Mouse (Mus musculus): ENCODE data around the gene Tuba1a.

The Tuba1a gene

DNA sequence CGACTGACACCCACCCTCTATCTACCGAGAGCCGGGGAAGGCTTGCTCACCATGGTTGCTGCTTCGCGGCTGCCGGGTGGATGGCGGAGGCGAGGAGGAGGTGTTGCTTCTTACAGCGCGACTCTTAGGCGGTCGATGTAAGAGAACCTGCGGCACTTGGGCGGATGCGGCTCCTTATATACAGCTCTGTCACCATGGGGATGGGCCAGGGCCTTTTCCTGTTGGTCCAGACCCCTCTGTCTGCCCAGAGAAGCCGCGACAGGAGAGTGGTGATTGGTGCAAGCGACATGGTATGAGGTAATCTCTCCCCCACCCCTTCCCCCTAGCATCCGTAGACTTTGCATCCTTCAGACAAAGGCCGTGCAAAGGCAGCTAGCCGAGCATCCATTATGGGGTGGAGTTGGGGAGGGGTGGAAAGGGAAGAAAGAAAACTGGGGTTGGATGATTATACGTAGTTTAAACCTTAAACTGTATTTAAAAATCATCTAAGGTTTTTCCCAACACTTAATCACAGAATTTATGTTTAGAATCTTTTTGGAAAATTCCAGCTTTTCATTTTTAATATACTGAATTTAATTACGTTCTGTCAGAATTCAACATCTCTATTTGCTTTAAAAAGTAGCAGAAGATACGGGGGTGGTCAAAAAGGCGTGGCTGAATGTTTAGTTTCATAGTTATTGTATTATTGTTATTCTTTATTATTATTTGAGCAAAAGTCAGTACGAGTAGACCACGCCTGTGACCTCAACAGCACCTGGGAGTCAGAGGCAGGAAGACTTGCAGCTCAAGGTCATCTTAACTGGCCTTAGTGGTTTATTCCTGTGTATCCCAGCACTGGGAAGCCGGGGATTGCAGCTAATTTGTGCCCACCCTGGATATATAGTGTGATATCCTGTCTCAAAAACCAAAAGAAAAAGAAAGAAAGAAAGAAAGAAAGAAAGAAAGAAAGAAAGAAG is at the start of gene Tuba1a, which contains the start of gene Gm49450:
Tuba1a (minus strand) TSS at position 303 of the 956 bp plus-strand sequence.
Gm49450 (minus strand) TSS at position 151 of the 956 bp plus-strand sequence.
- DNase-seq (ENCODE audit: low read depth), result peak; percentile 97

DNA sequence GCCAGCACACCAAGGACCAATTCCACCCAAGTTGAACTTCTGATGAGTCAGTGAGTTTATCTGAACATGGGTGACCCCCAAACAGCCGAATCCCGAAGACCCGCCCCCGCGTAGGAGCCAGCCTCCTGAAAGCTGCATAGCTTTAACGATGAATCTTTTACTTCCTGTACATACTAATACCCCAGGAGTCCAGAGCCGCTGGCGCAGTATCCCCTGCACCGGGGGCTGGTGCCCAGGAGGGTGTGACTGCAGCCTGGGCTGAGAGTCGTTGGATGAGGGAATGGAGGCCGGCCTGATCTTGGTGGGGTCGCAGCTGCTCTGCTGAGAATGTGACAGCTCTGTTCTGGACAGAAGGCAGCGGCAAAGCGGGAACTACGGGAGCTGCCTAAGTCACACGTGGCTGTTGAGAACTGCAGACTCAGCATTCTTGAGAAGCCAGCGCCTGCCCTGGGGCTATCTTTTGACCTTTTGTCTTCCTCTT is 48.0 kb upstream of the Tuba1a start:
- DNase-seq (ENCODE audit: low read depth), result no peak

DNA sequence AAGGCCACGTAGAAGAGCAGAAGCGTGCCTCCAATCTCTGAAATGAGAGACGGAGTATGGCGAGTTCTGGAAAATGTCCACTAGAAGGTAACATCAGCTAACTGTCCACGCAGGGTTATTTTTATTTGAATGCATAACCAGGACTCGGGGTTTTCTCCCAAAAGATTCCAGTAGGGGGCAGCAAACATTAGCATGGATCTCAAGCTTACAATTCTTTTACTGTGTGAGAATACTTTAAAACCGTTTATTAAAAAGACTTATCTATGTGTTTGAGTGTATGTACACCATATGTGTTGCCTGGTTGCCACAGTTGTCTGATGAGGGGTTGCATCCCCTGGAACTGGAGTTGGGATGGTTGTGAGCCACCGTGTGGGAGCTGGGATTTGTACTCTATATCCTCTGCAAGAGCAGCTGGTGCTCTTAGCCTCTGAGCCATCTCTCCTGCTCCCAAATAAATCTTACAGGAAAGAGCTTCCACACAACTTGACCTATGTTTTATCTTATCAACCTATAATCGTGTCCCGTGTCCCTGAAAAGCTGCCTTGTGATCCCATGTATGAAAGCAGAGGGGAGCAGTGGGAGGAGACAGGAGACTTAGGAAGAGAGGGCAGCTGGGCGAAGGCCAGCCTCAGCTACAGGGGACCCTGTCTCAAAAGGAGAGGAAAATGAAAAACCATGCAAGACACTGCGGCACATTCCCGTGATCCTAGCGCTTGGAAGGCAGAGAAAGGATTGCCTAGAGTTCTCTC is 47.2 kb upstream of the Tuba1a start:
- DNase-seq (ENCODE audit: low read depth), result peak; percentile 85

DNA sequence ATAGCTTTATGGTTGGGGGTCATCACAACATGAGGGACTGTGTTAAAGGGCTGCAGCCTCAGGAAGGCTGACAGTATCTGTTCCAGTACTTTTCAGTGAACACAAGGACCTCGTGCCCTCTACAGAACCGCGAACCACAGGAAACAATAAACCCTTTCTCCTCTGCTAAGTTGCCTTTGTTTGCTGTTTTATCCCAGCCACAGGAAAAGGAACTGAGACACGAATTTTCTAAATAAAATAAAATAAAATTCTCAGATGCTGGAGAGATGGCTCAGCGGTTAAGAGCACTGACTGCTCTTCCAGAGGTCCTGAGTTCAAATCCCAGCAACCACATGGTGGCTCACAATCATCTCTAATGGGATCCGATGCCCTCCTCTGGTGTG is 45.3 kb upstream of the Tuba1a start:
- DNase-seq (ENCODE audit: low read depth), result no peak

DNA sequence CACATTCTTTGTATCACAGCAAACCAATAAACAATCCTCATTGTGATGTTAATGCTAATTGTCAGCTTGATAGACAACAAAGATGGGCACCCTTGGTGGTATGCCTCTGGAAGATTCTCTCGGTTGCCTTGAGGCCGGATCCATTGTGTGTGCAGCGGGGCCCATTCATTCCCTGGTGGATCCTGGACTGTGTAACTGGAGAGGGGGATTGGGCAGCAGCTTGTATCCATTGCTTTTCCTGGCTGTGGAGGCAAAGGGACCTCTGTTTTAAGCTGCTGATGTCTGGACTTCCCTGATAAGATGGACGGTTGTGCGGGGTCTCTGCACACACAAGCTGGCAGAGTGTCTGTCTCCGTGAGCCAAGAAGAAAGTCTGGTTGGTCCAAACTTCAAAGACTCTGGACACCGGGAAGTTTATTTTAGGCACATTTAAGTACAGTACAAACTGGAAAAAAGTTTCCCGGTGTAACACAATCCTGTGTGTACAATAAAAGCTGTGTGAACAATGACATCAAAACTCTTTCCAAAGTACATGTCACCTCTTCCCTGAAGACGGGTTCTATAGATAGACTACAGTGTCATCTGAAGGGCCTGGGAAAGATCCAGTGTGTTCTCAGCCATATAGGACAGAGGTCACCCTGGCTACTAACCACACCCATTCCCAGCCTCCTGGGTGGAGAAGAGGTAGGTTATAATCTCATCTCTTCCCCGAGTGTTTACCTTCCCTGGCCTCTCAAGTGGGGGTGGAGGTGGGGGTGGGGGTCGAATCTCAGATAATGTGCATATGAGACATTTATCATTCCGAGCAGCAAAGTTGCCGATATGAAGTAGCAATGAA is 44.7 kb upstream of the Tuba1a start:
- DNase-seq (ENCODE audit: low read depth), result no peak

DNA sequence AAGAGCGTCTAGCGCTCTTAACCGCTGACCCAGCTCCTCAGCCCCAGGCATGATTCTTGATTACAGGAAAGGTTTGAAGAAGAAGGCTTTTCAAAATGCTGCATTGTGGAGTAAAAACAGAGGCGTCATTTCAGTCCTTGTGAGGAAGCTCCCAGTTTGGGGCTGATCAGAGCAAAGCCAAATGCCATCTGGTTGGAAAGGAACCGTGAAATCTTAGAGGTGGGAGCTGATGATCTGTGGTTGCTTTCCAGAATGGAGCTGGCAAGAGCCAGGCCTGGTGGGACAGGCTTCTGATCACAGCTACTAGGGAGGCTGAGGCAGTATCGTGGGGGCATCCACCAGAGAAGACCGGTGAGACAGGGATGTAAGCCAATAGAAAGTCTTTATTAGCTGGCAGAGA is 43.3 kb upstream of the Tuba1a start:
- no peak for DNase-seq (ENCODE audit: low read depth)

GRCm38 (mm10) chr15:98994957-98995520 is 41.5 kb upstream of the Tuba1a start:
- DNase-seq (ENCODE audit: low read depth), result no peak

DNA sequence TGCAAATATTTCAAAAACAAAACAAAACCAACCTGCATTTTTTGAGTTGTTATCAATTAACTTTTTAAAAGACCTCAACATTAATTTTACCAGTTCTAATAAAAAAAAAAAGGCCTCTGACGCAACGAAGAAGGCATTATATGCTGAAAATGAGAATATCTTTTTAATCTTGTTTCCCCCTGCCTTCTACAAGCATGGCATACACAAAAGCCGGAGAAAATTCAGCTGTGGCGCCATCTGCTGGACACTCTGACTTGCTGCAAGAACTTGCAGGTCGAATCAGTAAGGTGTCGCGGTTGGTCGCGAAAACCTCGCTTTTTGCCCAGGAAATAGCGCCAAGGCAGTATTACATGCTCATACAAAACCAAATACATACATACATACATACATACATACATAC is 40.4 kb upstream of the Tuba1a start:
- peak; percentile 95 for DNase-seq (ENCODE audit: low read depth)

DNA sequence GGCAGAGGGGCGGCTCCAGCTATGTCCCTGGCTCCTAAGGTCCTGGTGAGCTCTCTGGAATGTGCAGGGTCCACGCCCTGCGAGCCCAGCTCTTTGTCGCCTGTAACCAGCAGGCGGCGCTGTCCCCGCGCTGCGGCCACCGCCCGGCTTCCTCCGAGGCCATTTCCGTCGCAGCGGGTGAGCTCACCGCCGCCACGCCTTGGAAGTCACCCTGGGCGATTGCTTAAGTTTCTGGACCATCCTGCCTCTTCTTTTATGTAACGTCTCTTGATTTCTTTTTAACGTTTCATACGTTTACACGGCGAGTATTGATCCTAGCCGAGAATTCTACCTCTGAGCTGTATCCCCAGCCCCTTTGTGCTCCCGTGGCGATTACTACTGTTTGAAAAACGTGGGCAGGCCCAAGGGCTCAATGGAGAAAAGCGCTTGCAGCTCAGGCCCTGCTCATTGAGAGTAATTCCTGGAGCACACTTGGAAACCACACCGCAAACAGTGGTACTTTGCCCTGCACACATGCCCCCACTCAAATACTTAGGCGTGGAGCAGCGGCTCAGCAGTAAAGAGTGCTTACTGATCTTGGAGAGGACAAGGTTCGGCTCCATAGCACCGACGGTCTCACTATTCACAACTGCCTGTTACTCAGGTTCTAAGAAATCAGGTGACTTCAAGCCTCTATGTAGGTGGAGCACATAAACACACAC is 39.7 kb upstream of the Tuba1a start:
- peak; percentile 92 for DNase-seq (ENCODE audit: low read depth)

DNA sequence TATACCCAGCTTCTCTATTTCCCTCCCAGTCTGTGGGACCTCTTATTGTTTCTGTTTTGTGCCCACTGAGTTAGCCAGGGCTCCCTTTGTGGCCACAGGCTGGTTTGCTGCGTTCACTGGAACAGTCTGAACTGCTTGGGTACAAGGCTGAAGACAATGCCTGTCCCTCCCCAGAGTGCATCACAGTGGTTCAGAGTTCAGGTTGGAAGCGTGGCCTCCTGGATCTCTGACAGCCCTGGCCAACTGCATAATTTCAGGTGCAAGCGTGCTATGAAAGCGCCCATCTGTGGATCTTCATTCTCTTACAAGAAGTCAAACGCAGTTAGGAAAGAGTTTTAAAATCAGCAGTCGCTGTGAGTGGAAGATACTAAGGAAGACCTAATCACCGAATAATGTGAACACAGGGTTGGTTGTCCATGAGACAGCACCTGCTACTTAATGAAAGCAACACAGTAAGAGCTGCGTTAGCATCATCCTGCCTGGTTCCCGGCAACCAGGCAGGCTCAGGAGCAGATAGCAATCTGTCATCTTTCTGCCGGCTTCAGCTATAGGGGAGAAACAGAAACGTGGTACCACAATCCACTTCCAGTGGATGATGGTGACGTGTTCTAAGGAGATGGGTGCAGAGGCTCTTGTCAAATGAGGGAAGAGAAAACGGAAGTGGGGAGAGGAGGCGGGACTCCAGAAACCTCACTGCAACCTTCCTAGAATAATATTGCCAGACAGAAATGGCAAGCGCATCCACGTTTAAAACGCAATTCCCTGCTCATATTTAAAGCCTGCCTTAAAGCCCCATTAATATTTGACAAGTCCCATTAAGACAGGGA is 38.8 kb upstream of the Tuba1a start:
- DNase-seq (ENCODE audit: low read depth), result peak; percentile 77

DNA sequence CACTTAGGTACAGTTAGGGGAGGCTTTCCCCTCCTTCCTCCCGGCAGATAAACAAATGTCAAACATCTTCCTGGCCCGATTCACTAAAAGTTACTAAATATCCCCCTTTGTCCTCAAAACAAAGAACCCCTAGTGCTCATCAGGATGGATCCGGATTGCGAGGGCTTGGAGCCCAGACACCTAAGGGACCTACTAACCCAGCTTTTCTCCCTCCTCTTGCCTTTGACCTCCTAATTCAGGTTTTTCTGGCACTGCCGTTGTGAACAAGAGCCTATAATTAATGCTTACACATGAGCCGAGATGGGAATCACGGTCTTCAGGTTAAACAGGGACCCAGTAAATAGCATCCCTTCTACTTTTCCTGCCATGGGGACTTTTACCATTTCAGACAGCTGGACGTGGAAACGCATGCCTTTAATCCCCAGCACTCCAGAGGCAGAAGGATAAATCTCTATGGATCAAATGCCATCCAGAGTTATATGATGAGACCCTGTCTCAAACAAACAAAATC is 38.1 kb upstream of the Tuba1a start:
- no peak for DNase-seq (ENCODE audit: low read depth)

DNA sequence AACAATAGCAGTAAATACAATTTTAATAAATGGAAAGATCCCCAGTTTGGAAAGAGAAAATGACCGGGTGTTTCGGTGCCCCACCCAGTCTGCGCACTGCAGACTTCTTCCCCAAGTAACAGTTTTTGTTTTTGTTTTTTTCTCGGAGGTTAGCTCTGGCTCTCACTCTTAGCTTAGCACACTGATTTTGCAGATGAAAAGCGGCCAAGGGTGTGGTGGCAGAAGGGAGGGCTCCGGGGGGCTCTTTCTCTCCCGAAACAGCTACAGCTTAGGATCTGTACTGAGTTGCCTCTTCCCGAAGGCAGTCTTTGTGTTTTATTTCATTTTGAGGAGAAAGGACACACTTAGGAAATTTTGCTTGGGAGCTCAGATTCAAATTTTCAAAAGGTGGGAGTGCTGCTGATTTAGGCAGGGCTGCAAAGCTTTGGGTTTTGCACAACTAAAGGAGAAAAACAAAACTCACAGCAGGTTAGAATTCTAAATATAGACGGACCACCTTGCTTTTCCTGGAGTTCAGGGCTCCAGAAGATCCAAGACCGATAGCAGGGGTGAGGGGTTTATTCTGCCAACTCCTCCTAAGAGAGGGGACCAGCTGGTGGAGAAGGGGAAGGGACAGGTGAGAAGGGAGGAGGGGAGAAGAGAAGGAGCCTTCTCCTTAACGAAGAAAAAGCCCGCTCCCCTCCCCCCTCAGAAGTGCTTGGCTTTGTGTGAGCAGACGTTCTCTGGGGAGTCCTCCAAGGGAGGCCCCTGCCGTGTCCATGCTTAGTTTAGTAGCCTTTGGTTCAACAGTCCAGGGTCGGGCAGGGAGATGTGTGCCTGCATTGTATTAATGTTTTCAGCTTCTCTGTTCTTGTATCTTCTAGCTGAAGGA is 37.4 kb upstream of the Tuba1a start:
- no peak for DNase-seq (ENCODE audit: low read depth)

DNA sequence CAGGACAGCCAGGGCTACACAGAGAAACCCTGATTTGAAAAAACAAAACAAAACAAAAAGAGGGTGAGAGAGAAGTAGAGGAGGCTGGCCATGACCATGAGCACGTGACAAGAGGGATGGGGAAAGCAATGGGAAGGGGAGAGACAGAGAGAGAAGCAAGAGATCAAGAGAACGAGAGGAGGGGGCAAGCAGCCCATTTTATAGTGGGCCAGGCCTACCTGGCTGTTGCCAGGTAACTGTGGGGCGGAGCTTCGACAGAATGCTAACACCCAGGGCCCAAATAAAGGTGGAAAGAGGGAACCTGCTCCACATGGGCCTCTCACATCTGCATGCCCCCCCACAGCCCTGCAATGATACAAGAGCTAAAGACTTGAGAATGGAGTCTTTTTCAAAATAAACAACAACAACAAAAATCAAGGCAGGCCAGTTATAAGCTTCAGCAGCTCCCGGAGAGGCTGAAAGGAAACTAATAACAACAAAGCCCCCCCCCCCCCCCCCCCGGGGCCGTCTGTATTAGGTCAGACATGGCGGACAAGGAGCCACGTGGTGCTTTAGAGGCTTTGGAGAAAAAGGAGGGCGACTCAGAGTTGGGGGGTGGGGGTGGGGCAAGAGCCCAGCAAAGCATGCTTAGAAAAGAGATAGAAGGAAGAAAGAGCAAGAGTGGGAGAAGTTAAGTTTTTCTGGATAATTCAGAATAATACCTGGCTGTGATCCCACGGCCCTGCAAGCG is 36.4 kb upstream of the Tuba1a start:
- DNase-seq (ENCODE audit: low read depth), result no peak

DNA sequence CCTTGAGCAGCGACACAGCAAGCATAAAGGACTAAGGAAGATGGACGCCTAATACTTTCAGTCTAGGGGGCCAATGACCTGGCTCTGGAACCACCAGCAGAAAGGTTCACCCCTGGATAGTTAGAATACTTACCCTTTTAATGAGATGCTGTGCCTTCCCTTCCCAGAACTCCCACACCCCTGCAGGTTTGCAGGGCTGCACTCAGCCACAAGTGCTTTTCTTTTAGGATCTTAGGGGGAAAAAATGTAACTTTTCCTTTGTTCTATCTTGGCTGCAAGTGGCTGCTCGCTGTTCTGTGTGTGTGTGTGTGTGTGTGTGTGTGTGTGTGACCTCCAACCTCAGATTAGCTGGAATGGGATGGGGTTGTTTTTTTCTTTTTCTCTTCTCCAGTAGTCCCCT is 35.3 kb upstream of the Tuba1a start:
- DNase-seq (ENCODE audit: low read depth), result no peak

DNA sequence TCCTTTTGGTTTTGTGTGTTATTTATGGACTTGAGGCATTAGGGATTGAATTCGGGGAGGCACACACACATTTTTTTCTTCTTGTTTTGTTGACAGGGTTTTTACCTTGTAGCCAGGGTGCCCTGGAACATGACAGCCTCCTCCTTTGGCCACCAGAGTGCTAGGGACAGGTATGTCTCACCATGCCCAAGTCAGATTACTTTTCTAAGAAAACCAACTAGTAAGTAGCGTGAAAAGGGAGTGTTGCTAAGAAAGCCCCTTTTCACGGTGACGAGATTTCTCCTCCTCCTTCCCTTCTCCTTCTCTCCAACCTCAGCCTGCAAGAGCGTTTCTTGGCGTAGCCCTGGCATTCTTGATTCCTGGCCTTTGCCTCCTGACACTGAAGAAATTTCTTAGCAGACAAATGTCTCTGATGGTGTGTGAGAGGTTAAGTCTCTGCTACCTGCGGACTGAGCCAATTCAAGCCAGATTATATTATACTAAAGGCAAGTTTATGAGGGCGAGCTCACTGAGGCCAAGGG is 34.2 kb upstream of the Tuba1a start:
- no peak for DNase-seq (ENCODE audit: low read depth)

DNA sequence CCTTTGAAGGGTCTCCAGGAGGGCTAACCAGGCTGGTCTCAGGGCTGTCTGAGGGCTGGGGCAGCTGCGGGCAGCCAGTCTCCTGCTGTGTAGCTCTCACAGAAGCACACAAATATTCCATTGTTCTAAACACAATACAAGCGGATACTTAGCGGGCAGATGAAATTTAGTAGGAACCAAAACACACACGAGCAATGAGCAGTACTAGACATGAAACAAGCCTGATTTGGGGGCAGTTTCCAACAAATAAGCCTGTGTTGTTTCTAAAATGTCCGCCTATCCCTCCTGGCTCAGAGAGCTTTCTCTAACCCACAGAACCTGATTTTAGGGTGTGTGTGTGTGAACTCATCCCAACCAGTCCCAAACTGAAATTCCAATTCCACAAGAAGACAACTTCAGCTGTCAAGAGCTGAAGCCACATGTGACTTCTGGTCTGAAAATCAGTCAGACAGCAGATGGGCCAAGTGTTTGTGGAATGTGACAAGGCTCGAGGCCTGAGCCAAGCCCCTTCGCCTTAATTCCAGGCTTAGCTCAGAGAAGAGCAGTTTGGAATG is 33.7 kb upstream of the Tuba1a start:
- DNase-seq (ENCODE audit: low read depth), result no peak

- no peak for DNase-seq (ENCODE audit: low read depth)
Measured at GRCm38 (mm10) chr15:98985982-98986715, 32.6 kb upstream of the Tuba1a start.
